Mouse (Mus musculus) cerebellum, postnatal 10 days (tissue): ENCODE results near the gene Gm3015.
"Not testable (repeated sequence)": the region's sequence is repeated elsewhere in the genome, so short reads cannot be mapped to it uniquely, and the experiment has no call there.

Source experiments
- DNase-seq, 2 experiments: peaks; one replicate each; pipeline ENCODE4 v3.0.0; 2021; ENCODE audit warnings: mixed read lengths in 2 of 2

Gene Gm3015

GRCm38 (mm10) chr14:42768721-42769120, at the start of gene Gm3015:
TSS of gene Gm3015 (minus strand) at chr14:42768821.
- DNase-seq, result not testable (repeated sequence)

GRCm38 (mm10) chr14:42797887-42798286, 29.3 kb upstream of the Gm3015 start, which contains the start of gene Gm10377:
TSS of gene Gm10377 (minus strand) at chr14:42797987.
- not testable (repeated sequence) for DNase-seq
